Mouse (Mus musculus) R1 (cell line): ENCODE data around the gene Gtpbp1.

ENCODE experiments used
- DNase-seq: peaks from one replicate; pipeline ENCODE4 v3.0.0-alpha.2; 2018; ENCODE audit warnings: low read depth, low spot score

Gtpbp1 gene

GRCm38 (mm10) chr15:79723439-79723838 is 32.8 kb downstream of the Gtpbp1 start:
- DNase-seq, result peak; percentile 44

- DNase-seq, result no peak
Measured at GRCm38 (mm10) chr15:79725190-79725789, 34.6 kb downstream of the Gtpbp1 start.

GRCm38 (mm10) chr15:79727840-79728239 is 37.2 kb downstream of the Gtpbp1 start:
- no peak for DNase-seq

- DNase-seq, result no peak
Measured at GRCm38 (mm10) chr15:79728311-79728710, 37.7 kb downstream of the Gtpbp1 start.

- no peak for DNase-seq
Measured at GRCm38 (mm10) chr15:79728731-79729388, 38.2 kb downstream of the Gtpbp1 start.

GRCm38 (mm10) chr15:79731554-79731953 is 40.9 kb downstream of the Gtpbp1 start:
- DNase-seq, result no peak

DNA sequence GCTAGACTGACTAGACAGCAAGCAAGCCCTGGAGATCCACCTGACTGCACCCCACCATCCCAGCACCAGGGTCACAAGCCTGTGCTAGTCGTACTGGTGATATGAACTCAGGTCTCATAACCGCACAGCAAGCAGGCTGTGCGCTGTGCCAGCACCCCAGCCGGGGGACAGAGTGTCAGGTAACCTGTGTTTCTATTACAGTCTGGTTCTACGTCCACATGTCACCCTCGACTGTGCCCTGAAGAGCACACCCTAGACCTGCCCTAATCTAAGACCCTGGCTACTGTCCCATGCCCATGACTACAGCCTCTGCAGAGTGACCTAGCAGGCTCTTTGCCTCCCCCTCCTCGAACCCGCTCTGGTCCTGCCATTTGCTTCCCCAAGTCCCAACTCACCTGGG is 42.5 kb downstream of the Gtpbp1 start:
- no peak for DNase-seq

- DNase-seq, result no peak
Measured at GRCm38 (mm10) chr15:79733640-79734039, 43.0 kb downstream of the Gtpbp1 start.

- DNase-seq, result no peak
Measured at GRCm38 (mm10) chr15:79734311-79734710, 43.7 kb downstream of the Gtpbp1 start.

DNA sequence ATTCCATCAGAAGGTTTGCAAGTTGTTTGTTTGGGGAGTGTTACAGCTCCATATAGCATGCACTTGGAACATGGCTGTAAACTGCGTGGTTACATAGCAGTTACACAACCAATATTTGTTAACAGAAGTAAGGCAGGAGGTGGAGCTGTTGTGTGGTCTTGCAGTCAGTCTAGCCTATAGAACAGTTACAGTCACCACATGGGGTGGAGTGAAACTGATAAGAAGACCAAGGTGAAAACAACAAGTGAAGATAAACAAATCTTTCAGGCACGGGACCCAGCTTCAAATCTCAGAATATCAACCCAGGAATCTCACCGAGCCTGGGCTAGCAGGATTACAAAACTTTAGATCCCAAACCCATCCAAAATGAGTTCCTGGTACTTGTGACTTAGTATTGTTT is 50.1 kb downstream of the Gtpbp1 start:
- DNase-seq, result no peak

- no peak for DNase-seq
Measured at GRCm38 (mm10) chr15:79741173-79741858, 50.7 kb downstream of the Gtpbp1 start.

- DNase-seq, result peak; percentile 85
Measured at GRCm38 (mm10) chr15:79741921-79742705, 51.5 kb downstream of the Gtpbp1 start, which contains the start of gene Sun2. TSS of gene Sun2 (minus strand) at chr15:79742536.

GRCm38 (mm10) chr15:79742706-79743023 is 52.0 kb downstream of the Gtpbp1 start:
- no peak for DNase-seq

GRCm38 (mm10) chr15:79744001-79744400 is 53.4 kb downstream of the Gtpbp1 start:
- DNase-seq, result no peak

- peak; percentile 46 for DNase-seq
Measured at GRCm38 (mm10) chr15:79744742-79745141, 54.1 kb downstream of the Gtpbp1 start.

DNA sequence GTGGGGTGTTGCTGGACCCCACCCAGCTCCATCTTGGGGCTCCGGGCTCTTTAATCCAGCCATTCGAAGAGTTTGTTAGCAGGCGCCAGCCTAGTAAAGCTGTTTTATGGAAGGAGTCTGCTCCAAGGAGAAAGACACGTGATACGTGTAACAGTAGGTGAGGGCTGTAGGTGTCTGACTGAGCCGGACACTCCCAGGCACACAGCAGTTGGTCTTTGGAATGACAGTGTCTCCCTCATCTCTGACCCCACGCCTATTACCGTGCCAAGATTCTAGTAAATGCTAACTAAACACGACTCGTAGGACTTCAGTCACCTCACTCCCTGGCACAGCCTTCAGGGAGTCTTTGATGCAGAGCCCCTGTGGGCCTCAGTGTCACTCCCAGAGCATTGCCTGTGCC is 54.7 kb downstream of the Gtpbp1 start:
- DNase-seq, result peak; percentile 25

DNA sequence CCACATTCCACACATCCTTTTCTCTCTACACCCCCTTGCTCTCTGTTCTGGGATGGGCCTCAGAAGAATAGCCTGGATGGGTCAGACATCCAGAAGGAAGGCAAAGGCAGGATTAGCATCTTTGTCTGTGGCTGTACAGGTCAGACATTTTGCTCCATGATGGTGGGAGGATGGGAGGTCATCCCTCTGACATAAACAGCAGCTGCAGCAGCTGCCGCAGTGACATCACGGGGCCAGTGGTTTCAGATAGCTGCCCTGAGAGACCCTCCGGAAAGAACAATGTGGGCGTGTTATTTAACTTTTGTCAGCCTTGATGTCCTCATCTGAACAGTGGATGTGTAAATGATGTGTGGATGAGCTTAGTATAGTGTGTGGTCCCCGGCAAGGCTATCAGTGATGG is 55.2 kb downstream of the Gtpbp1 start:
- DNase-seq, result peak; percentile 49

GRCm38 (mm10) chr15:79747998-79748397 is 57.4 kb downstream of the Gtpbp1 start:
- peak; percentile 96 for DNase-seq

DNA sequence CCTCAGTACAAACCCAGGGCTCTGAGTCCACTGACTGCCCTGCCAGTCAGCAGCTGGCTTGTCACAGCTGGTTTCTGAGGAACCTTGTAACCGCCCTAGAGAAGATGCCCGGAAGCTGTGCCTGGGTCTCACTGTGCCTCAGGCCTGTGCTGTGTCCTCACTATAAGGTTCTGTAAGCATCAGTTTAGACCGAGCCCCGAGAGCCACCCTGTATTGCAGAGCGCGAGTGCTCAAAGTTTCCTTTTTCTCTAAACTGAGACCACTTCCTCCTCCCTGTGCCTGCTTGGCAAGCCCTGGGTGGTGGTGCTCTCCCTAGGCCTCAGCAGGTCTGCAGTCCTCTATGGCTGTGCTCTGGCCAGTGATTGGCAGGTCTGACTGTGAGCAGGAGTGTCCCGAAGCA is 58.5 kb downstream of the Gtpbp1 start:
- DNase-seq, result no peak

- DNase-seq, result no peak
Measured at GRCm38 (mm10) chr15:79750266-79750665, 59.6 kb downstream of the Gtpbp1 start.

GRCm38 (mm10) chr15:79751772-79752171 is 61.1 kb downstream of the Gtpbp1 start:
- peak; percentile 25 for DNase-seq

- DNase-seq, result peak; percentile 69
Measured at GRCm38 (mm10) chr15:79752742-79753419, 62.2 kb downstream of the Gtpbp1 start.
